Mouse (Mus musculus) splenic B cell, adult 2 months (primary cell): ENCODE results near the gene Wdr46.
"Not testable (repeated sequence)": the region's sequence is repeated elsewhere in the genome, so short reads cannot be mapped to it uniquely, and the experiment has no call there.

Experiments used
- DNase-seq: peaks from one replicate; pipeline ENCODE4 v3.0.0-alpha.2; 2011; ENCODE audit warnings: low read depth, low spot score
- H3K27me3 ChIP-seq: 2 replicates; pipeline ENCODE4 v1.6.1; 2012; ENCODE audit warnings: mild to moderate bottlenecking, low read length, moderate library complexity, mixed read lengths; ENCODE audit not compliant: control insufficient read depth, poor library complexity, insufficient read depth, severe bottlenecking
- H3K36me3 ChIP-seq: 2 replicates; pipeline ENCODE4 v1.6.1; 2012; ENCODE audit warnings: mild to moderate bottlenecking, low read length, moderate library complexity, mixed read lengths; ENCODE audit not compliant: control insufficient read depth, poor library complexity, insufficient read depth, severe bottlenecking

The Wdr46 gene

GRCm38 (mm10) chr17:33951021-33951946, 10.8 kb downstream of the Wdr46 start, which contains the start of gene B3galt4:
B3galt4 (minus strand) TSS chr17:33951488.
- H3K36me3 ChIP-seq = peaks cover 6% of the 10 kb centered on the region; the same call in 1 of the 2 replicates
- DNase-seq = peak; percentile 76
- no peaks in the 10 kb centered on the region for H3K27me3 ChIP-seq

GRCm38 (mm10) chr17:33952015-33952414, 11.6 kb downstream of the Wdr46 start:
- H3K36me3 ChIP-seq, DNase-seq, H3K27me3 ChIP-seq: not testable (repeated sequence)

- no peak for DNase-seq
- peaks cover 7% of the 10 kb centered on the region for H3K36me3 ChIP-seq
Observed at GRCm38 (mm10) chr17:33952879-33953278, 12.4 kb downstream of the Wdr46 start.

GRCm38 (mm10) chr17:33953310-33953709, 12.8 kb downstream of the Wdr46 start:
- peaks cover 8% of the 10 kb centered on the region for H3K36me3 ChIP-seq
- H3K27me3 ChIP-seq = no peaks in the 10 kb centered on the region
- DNase-seq = no peak

More at GRCm38 (mm10) chr17:33952879-33953278, 12.4 kb downstream of the Wdr46 start:
- no peaks in the 10 kb centered on the region for H3K27me3 ChIP-seq

- Histone ChIP-seq H3K36me3 (peaks cover 9% of the 10 kb centered on the region), H3K27me3 (no peaks in the 10 kb centered on the region)
- DNase-seq = no peak
Observed at GRCm38 (mm10) chr17:33953961-33954565, 13.6 kb downstream of the Wdr46 start.

GRCm38 (mm10) chr17:33954646-33955554, 14.4 kb downstream of the Wdr46 start:
- peaks cover 11% of the 10 kb centered on the region for H3K36me3 ChIP-seq
- no peak for DNase-seq
- H3K27me3 ChIP-seq = no peaks in the 10 kb centered on the region

GRCm38 (mm10) chr17:33955555-33956214, 15.2 kb downstream of the Wdr46 start, which contains the start of the genes Vps52 and Rps18:
Vps52 (plus strand) TSS chr17:33955812.
Rps18 (minus strand) TSS chr17:33956001.
- Histone ChIP-seq H3K27me3 (no peaks in the 10 kb centered on the region), H3K36me3 (peaks cover 13% of the 10 kb centered on the region)
- peak; percentile 99 for DNase-seq

GRCm38 (mm10) chr17:33956336-33956735, 15.9 kb downstream of the Wdr46 start:
- H3K36me3 ChIP-seq = peaks cover 15% of the 10 kb centered on the region
- no peaks in the 10 kb centered on the region for H3K27me3 ChIP-seq
- DNase-seq = no peak

- no peak for DNase-seq
- H3K27me3 ChIP-seq = no peaks in the 10 kb centered on the region
- peaks cover 14% of the 10 kb centered on the region for H3K36me3 ChIP-seq
Observed at GRCm38 (mm10) chr17:33957493-33957892, 17.0 kb downstream of the Wdr46 start.

GRCm38 (mm10) chr17:33958451-33958850, 18.0 kb downstream of the Wdr46 start:
- no peaks in the 10 kb centered on the region for H3K27me3 ChIP-seq

GRCm38 (mm10) chr17:33959135-33959534, 18.7 kb downstream of the Wdr46 start:
- peaks cover 14% of the 10 kb centered on the region for H3K36me3 ChIP-seq
- H3K27me3 ChIP-seq = no peaks in the 10 kb centered on the region
- DNase-seq = no peak

More at GRCm38 (mm10) chr17:33958451-33958850, 18.0 kb downstream of the Wdr46 start:
- peaks cover 16% of the 10 kb centered on the region for H3K36me3 ChIP-seq
- DNase-seq = no peak

GRCm38 (mm10) chr17:33959948-33960347, 19.5 kb downstream of the Wdr46 start:
- Histone ChIP-seq H3K27me3 (no peaks in the 10 kb centered on the region), H3K36me3 (peaks cover 14% of the 10 kb centered on the region)
- DNase-seq = no peak

GRCm38 (mm10) chr17:33962876-33963275, 22.4 kb downstream of the Wdr46 start:
- no peaks in the 10 kb centered on the region for H3K27me3 ChIP-seq
- H3K36me3 ChIP-seq = peaks cover 13% of the 10 kb centered on the region
- DNase-seq = no peak
